Mouse (Mus musculus): Measurements from ENCODE around the gene Wdtc1. TPM values are rescaled to one million over a fixed set of nuclear protein-coding genes. Genes with fewer than 3 reads are reported as not detected.
A peak's percentile ranks its signal among the peaks of the same experiment; 100 is the strongest.

Gene Wdtc1
- polyA plus RNA-seq, 1 experiment from 2014 or later: 13.9 TPM

DNA sequence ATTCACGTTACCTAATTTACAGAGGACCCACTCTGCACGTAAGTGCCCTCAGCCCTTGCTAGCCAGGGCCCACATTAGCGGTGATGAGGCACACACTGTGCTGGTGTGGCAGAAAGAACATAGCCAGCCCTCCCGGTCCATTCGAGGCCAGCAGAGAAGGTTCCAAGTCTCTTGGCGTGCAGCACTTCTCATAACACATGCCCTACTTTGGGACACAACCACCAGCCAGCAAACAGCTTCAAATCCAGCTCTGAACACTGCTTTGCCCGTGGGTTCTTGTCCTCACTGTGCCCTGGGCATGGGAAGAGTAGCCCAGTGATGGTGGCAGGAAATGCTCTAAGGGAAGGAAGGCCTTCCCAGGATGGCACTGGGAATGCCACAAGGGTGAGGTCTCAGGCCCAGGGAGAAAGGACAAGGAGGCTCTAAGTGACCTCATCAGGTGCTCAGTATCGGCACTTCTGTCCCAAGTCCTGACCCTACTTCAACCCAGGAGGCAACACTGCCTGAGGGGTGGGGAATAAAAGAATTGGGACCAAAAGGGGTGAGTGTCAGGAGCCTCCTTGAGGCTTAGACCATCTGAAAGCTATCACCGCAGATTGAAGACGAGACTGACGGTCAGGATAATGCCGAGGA is 86.9 kb downstream of the Wdtc1 start:
- no peak overlapping the region for H3K27ac ChIP-seq
- peaks cover 49% of the 10 kb centered on the region for H3K36me3 ChIP-seq
- 93% methylated on average over 12 of the region's 12 CpGs for WGBS

DNA sequence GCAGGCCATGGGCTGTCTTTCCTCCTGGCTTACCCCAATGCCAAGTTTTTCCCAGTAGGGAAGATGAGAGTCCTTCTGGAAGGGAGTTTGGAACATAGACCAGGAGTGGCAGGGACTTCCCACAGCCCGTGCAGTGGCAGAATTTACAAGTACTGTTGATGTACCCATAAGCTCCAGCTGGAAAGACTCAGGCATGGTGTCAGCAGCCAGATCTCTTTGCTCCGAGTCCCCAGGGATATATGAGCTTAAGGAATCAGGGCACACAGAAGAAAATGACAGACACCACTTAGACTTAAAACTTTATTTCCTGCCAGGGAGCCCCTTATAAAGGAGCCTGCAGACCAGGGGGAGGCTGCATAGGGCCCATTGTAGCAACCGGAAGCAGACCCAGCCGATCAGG is 87.5 kb downstream of the Wdtc1 start:
- no peak overlapping the region for H3K27ac ChIP-seq
- ATAC-seq: no peak
- no peak overlapping the region for H3K4me3 ChIP-seq (replicated peaks)
- H3K4me1 ChIP-seq (replicated peaks): no peaks in the 10 kb centered on the region
- peaks cover 49% of the 10 kb centered on the region for H3K36me3 ChIP-seq
- no peak overlapping the region for H3K4me2 ChIP-seq (replicated peaks)
- no peaks in the 10 kb centered on the region for H3K27me3 ChIP-seq (replicated peaks)
- WGBS: 83% methylated on average over 4 of the region's 4 CpGs
- no peaks in the 10 kb centered on the region for H3K9me3 ChIP-seq
- H3K9ac ChIP-seq: no peak overlapping the region

More for the DNA sequence above, 86.9 kb downstream of the Wdtc1 start:
- no peaks in the 10 kb centered on the region for H3K9me3 ChIP-seq
- no peak overlapping the region for H3K4me2 ChIP-seq (replicated peaks)
- H3K27me3 ChIP-seq (replicated peaks): no peaks in the 10 kb centered on the region
- H3K4me1 ChIP-seq (replicated peaks): no peaks in the 10 kb centered on the region
- no peak for ATAC-seq
- no peak overlapping the region for H3K9ac ChIP-seq
- H3K4me3 ChIP-seq (replicated peaks): no peak overlapping the region

DNA sequence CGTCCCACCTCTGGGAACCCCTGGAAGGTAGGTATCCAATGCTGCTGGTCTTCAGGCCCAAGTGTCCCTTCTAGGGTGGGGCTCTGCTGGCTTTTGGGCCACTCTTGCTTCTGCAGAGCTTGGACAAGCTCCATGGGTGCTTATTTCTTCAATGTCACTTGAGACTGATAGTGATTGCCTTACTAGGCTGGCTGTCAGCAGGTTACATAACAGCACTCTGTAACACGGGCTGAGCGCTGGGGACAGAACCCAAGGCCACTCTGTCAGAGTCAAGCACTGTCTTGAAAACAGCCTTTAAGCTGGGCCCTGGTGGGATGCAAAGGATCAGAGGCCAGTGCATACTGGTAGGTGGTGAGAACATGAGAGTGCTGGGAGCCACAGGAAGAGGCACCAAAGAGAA is 88.0 kb downstream of the Wdtc1 start:
- no peak for ATAC-seq
- 95% methylated on average over 3 of the region's 3 CpGs for WGBS
- no peak overlapping the region for H3K4me2 ChIP-seq (replicated peaks)
- no peak overlapping the region for H3K4me3 ChIP-seq (replicated peaks)
- H3K27ac ChIP-seq: no peak overlapping the region
- no peaks in the 10 kb centered on the region for H3K27me3 ChIP-seq (replicated peaks)
- H3K36me3 ChIP-seq: peaks cover 49% of the 10 kb centered on the region
- H3K4me1 ChIP-seq (replicated peaks): no peaks in the 10 kb centered on the region
- H3K9ac ChIP-seq: no peak overlapping the region
- no peaks in the 10 kb centered on the region for H3K9me3 ChIP-seq

DNA sequence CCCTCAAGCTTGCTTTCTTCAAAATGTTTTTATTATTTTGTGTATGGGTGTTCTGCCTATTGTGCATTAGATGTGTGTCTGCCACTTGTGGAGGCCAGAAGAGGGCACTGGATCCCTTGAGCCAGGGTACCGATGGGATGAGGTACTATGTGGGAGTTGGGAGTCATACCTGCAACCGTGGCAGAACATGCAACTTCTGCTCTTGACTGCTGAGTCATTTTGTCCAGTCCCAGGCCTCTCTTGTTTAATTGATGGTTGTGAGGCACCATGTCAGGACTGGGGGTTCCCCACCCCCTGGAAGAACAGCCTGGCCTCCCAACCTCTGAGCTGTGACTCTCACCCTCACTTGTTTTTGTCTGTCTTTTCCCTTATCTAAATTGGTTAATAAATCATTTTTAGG is 88.7 kb downstream of the Wdtc1 start:
- ATAC-seq: no peak
- 100% methylated on average over 2 of the region's 2 CpGs for WGBS
- peaks cover 45% of the 10 kb centered on the region for H3K36me3 ChIP-seq

DNA sequence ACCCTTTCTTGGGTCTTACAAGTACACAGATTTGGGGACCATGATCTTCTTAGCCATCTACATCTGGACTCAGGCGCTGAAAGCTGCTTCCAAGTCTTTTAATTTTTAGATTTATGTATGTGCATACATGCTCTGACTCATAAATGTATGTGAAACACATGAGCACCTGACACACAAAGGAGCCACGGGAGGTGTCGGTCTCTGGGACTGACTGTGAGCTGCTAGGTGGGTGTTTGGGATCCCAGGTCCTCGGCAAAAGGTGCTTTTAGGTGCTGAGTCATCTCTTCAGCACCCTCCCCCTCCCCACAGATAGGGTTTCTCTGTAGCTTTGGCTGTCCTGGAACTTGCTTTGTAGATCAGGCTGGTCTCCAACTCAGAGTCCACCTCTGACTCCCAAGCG is 89.5 kb downstream of the Wdtc1 start:
- no peak overlapping the region for H3K4me3 ChIP-seq (replicated peaks)
- H3K36me3 ChIP-seq: peaks cover 41% of the 10 kb centered on the region
- H3K9me3 ChIP-seq: no peaks in the 10 kb centered on the region
- no peak overlapping the region for H3K9ac ChIP-seq
- H3K27ac ChIP-seq: no peak overlapping the region
- ATAC-seq: no peak
- no peak overlapping the region for H3K4me2 ChIP-seq (replicated peaks)
- H3K27me3 ChIP-seq (replicated peaks): no peaks in the 10 kb centered on the region
- no peaks in the 10 kb centered on the region for H3K4me1 ChIP-seq (replicated peaks)
- 89% methylated on average over 5 of the region's 5 CpGs for WGBS

More for the DNA sequence above, 88.7 kb downstream of the Wdtc1 start:
- Histone ChIP-seq H3K4me2 (replicated peaks) (no peak overlapping the region), H3K9me3 (no peaks in the 10 kb centered on the region), H3K4me1 (replicated peaks) (no peaks in the 10 kb centered on the region), H3K9ac (no peak overlapping the region), H3K4me3 (replicated peaks) (no peak overlapping the region), H3K27ac (no peak overlapping the region), H3K27me3 (replicated peaks) (no peaks in the 10 kb centered on the region)

DNA sequence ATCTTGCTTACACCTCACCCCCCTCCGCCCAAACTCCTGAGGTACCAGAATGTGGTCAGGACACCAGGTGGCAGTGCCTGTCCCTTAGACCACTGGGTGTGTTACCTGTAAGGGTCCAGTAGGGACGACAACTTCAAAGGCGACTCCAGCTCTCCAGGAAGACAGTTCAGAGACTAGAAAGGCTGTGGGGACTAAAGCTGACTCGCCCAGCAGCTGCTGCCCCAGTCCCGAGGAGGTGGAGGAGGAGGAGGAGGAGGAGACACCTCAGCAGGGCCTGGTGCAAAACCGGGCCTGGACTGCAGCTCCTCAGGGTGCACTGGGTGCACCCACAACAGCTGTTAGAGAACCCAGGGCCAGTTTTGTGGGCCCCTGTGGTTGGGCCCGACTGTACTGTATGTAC is 90.4 kb downstream of the Wdtc1 start, which contains the start of gene Sytl1:
Sytl1 (minus strand) TSS at position 232 of the 400 bp plus-strand sequence.
- 32% methylated on average over 7 of the region's 7 CpGs for WGBS
- peaks cover 4% of the 10 kb centered on the region; the same call in 1 of the 2 replicates for H3K4me1 ChIP-seq (replicated peaks)
- no peak within 1 kb of the TSS for H3K27ac ChIP-seq
- no peaks in the 10 kb centered on the region for H3K27me3 ChIP-seq (replicated peaks)
- H3K36me3 ChIP-seq: peaks cover 34% of the 10 kb centered on the region
- no peak within 1 kb of the TSS for H3K4me2 ChIP-seq (replicated peaks)
- peak; percentile 47; the same call in 1 of the 2 replicates for ATAC-seq
- no peak within 1 kb of the TSS for H3K9ac ChIP-seq
- H3K4me3 ChIP-seq (replicated peaks): no peak within 1 kb of the TSS
- no peaks in the 10 kb centered on the region for H3K9me3 ChIP-seq

DNA sequence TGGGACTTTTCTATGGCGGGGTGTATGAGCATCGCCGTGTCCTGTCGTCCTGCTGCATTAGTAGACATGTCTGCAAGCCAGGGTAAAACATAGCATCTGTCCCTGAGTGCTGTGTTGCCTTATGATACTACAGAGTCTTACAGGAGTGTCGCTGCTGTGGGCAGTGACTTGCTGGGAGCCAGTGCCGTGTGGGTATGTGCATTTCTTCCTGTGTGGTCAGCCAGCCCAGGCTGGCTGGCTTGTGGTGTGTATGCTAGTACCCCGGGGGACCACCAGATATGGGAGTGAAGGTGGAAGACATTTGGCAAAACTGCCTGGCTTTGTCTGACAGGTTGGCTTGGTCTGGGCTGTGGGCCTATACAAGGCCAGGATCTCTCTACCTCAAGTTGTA is 90.9 kb downstream of the Wdtc1 start:
- Histone ChIP-seq H3K27me3 (replicated peaks) (no peaks in the 10 kb centered on the region), H3K27ac (no peak overlapping the region)

DNA sequence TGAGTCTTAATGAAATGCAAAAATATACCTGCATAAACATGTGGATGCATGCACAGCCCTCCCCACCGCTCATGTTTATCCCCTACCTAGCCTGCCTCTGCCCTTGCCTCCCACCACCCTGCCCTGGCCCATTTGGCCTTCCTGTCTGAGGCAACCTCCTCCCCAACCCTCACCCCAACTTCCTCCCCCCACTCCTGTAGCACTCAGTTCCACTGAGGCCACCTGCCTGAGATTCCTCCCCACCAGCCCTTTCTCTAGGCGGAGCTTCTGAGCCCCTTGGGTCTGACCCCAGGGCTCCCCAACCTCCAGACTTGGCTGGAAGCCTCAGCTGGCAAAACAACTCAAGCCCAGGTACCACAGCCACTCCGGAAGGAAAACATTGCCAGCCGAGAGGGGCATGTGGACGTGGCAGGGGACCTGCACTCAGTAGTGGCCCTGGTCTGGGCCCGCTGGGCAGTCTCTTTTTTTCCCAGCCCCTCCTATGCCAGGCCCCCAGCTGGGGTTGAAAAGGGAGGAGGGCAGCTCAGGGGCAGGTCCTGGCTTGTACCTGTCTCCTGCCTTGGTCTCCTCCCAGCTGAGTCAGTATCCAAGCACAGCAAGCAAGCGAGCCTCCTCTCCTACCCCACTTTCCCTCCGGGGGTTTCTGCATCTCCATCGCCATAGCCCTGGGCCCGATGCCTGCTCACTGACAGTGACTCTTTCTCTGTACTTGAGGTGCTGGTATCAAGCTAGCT is 91.5 kb downstream of the Wdtc1 start:
- Histone ChIP-seq H3K9ac (no peak overlapping the region), H3K27ac (no peak overlapping the region), H3K4me1 (replicated peaks) (peaks cover 9% of the 10 kb centered on the region), H3K36me3 (peaks cover 25% of the 10 kb centered on the region; the same call in 1 of the 2 replicates), H3K9me3 (no peaks in the 10 kb centered on the region), H3K27me3 (replicated peaks) (0 out of 2 replicates have a peak, but pooled peaks cover 1% of the 10 kb centered on the region), H3K4me2 (replicated peaks) (no peak overlapping the region), H3K4me3 (replicated peaks) (no peak overlapping the region)
- WGBS: 62% methylated on average over 10 of the region's 10 CpGs
- ATAC-seq: no peak

More for the DNA sequence above, 90.9 kb downstream of the Wdtc1 start:
- H3K4me1 ChIP-seq (replicated peaks): peaks cover 5% of the 10 kb centered on the region; the same call in 1 of the 2 replicates
- 70% methylated on average over 7 of the region's 7 CpGs for WGBS
- no peak overlapping the region for H3K9ac ChIP-seq
- H3K9me3 ChIP-seq: no peaks in the 10 kb centered on the region
- H3K4me3 ChIP-seq (replicated peaks): no peak overlapping the region
- ATAC-seq: 0 out of 2 replicates have a peak, but pooled peaks have one; percentile 3
- H3K36me3 ChIP-seq: peaks cover 30% of the 10 kb centered on the region; the same call in 1 of the 2 replicates
- no peak overlapping the region for H3K4me2 ChIP-seq (replicated peaks)

DNA sequence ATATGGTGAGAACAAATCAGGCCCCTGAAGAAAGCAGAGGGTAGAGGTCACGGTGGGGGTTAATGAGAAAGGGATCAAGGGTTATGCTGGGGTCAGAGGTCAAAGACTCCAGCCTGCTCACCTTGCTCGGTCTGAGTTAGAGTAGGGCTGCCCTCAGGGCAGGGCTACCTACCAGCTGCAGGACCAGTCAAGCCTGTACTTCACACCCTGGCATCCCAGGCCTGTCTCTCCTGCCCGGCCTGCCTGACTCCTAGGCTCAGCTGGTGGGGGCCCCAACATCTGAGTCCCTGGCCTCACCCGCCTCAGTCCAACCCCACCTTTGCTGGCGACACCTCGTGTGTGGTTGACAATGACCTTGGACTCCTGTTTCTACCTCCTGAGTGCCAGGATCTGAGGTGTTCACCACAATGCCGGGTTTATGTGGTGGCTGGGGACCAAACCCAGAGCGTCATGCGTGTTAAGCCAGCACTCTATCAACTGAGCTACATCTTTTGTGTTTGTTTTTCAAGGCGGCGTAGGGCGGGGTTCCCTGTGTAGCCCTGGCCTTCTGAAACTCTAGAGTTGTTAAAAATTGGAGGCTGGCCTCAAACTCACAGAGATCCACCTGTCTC is 95.4 kb downstream of the Wdtc1 start:
- peaks cover 12% of the 10 kb centered on the region for H3K27me3 ChIP-seq (replicated peaks)
- no peaks in the 10 kb centered on the region for H3K36me3 ChIP-seq
- H3K27ac ChIP-seq: no peak overlapping the region
- 65% methylated on average over 12 of the region's 12 CpGs for WGBS
- no peak overlapping the region for H3K9ac ChIP-seq
- no peak overlapping the region for H3K4me3 ChIP-seq (replicated peaks)
- peak overlapping the region; percentile 51; the same call in 1 of the 2 replicates for H3K4me2 ChIP-seq (replicated peaks)
- H3K4me1 ChIP-seq (replicated peaks): peaks cover 13% of the 10 kb centered on the region
- ATAC-seq: peak; percentile 73
- no peaks in the 10 kb centered on the region for H3K9me3 ChIP-seq

DNA sequence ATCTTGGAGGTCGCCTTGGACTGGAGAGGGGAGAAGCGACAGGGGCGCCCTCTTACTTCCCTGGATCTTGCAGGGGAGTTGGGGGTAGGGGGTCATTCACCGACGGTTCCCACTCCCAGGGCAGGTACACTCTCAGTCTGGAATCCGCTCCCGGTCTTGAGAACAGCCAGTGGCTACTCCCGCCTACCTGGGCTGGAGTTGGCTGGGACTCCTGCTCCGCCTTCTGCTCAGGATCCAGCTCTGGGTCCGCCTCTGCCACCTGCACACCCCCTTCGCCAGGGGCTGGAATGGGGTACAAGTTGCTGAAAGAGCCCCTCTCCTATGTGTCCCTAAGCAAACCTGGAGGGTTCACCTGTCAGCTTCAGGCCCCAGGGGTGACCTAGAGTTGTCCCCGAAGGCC is 96.1 kb downstream of the Wdtc1 start:
- H3K9ac ChIP-seq: 0 out of 2 replicates have a peak overlapping the region, but pooled peaks have one; percentile 10
- H3K4me1 ChIP-seq (replicated peaks): peaks cover 13% of the 10 kb centered on the region
- H3K27ac ChIP-seq: no peak overlapping the region
- no peak overlapping the region; the same call in 1 of the 2 replicates for H3K4me3 ChIP-seq (replicated peaks)
- peak overlapping the region; percentile 51 for H3K4me2 ChIP-seq (replicated peaks)
- peak; percentile 73 for ATAC-seq
- peaks cover 13% of the 10 kb centered on the region for H3K27me3 ChIP-seq (replicated peaks)
- no peaks in the 10 kb centered on the region for H3K9me3 ChIP-seq
- WGBS: 26% methylated on average over 12 of the region's 12 CpGs
- no peaks in the 10 kb centered on the region for H3K36me3 ChIP-seq

DNA sequence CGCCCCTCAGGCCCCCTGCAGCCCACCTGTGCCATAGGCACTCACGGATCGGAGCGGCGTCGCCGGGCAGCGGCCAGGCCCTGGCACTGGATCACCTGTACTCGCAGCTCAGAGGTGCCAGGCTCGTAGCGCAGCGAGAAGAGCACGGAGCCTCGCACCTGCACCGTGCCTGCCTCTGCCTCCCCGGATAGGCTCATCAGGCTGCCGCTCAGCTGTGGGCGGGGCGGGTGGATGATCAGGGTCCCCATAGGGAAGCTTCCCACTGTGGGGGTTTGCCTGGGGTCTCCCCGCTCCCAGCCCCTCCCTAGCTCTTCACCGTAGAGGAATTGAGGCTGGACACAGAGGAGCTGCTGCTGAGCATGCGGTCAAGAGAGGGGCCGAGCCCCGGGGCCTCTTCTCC is 96.5 kb downstream of the Wdtc1 start:
- Histone ChIP-seq H3K4me1 (replicated peaks) (peaks cover 13% of the 10 kb centered on the region), H3K4me3 (replicated peaks) (no peak overlapping the region; the same call in 1 of the 2 replicates), H3K27ac (no peak overlapping the region), H3K27me3 (replicated peaks) (peaks cover 17% of the 10 kb centered on the region), H3K9ac (0 out of 2 replicates have a peak overlapping the region, but pooled peaks have one; percentile 10), H3K36me3 (no peaks in the 10 kb centered on the region), H3K4me2 (replicated peaks) (peak overlapping the region; percentile 51), H3K9me3 (no peaks in the 10 kb centered on the region)
- ATAC-seq: peak; percentile 62
- 17% methylated on average over 24 of the region's 24 CpGs for WGBS

DNA sequence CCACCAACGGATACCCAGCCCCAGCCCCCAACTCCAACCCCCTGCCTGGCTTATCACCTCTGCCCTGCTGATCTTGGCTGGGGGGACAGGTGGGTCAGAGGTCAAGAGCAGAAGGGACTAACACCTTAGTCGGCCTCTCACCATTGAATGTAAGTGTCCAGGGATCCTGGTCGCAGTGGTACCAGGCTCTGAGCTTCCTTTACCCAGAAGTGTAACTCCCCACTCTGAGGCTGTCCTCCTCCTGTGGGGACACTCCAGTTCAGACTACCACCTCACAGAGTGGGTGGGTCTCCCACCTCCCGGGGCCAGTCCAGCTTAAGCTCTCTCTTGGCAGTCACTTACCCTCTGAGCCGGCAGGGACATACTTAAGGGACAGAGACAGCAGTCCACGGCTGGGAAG is 97.9 kb downstream of the Wdtc1 start:
- Histone ChIP-seq H3K9me3 (no peaks in the 10 kb centered on the region), H3K4me3 (replicated peaks) (no peak overlapping the region), H3K4me2 (replicated peaks) (no peak overlapping the region), H3K27ac (no peak overlapping the region), H3K27me3 (replicated peaks) (peaks cover 30% of the 10 kb centered on the region), H3K4me1 (replicated peaks) (peaks cover 22% of the 10 kb centered on the region), H3K36me3 (no peaks in the 10 kb centered on the region), H3K9ac (no peak overlapping the region)
- no peak for ATAC-seq
- 61% methylated on average over 6 of the region's 6 CpGs for WGBS
